Mouse (Mus musculus): ENCODE results near the gene Plcb3. TPM values are rescaled to one million over a fixed set of nuclear protein-coding genes. Genes with fewer than 3 reads are reported as not detected.
A peak's percentile ranks its signal among the peaks of the same experiment; 100 is the strongest.
"Not testable (repeated sequence)": the region's sequence is repeated elsewhere in the genome, so short reads cannot be mapped to it uniquely, and the experiment has no call there.

Gene Plcb3
- polyA plus RNA-seq, 1 experiment from 2014 or later: 5.9 TPM

DNA sequence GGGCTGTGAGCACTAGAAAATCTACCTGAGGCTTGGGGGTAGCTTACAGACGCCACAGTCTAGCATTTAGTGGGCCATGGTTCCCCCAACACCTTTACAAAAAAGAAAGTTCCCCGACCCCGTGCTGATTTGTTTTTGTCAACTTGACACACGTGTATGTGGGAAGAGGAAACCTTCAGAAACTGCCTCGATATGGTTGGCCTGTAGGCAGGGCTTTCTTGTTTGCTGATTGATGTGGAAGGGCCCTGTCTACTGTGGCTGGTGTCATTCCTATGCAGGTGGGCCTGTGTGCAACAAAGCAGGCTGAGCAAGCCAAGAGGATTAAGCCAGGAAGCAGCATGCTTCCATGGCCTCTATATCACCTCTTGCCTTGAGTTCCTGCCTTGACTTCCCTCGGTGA is 63.2 kb downstream of the Plcb3 start:
- no peak overlapping the region for H3K27ac ChIP-seq (replicated peaks)
- WGBS (ENCODE audit: insufficient replicate concordance): 60% methylated on average over 6 of the region's 6 CpGs
- peaks cover 52% of the 10 kb centered on the region for H3K4me1 ChIP-seq (replicated peaks)

GRCm38 (mm10) chr19:6912205-6912970 is 63.9 kb downstream of the Plcb3 start:
- no peak overlapping the region for H3K4me2 ChIP-seq
- H3K27ac ChIP-seq (replicated peaks): no peak overlapping the region
- H3K9me3 ChIP-seq (replicated peaks): no peaks in the 10 kb centered on the region
- no peak for ATAC-seq (ENCODE audit: insufficient read depth)
- 79% methylated on average over 15 of the region's 15 CpGs for WGBS (ENCODE audit: insufficient replicate concordance)
- no peak overlapping the region for H3K9ac ChIP-seq
- no peaks in the 10 kb centered on the region for H3K27me3 ChIP-seq
- H3K36me3 ChIP-seq (replicated peaks): peaks cover 36% of the 10 kb centered on the region
- no peak overlapping the region for H3K4me3 ChIP-seq (replicated peaks)
- H3K4me1 ChIP-seq (replicated peaks): peaks cover 58% of the 10 kb centered on the region

More for the DNA sequence above, 63.2 kb downstream of the Plcb3 start:
- no peaks in the 10 kb centered on the region for H3K9me3 ChIP-seq (replicated peaks)
- ATAC-seq (ENCODE audit: insufficient read depth): no peak
- H3K4me3 ChIP-seq (replicated peaks): no peak overlapping the region
- no peak overlapping the region for H3K4me2 ChIP-seq
- H3K27me3 ChIP-seq: no peaks in the 10 kb centered on the region
- peaks cover 32% of the 10 kb centered on the region for H3K36me3 ChIP-seq (replicated peaks)
- no peak overlapping the region for H3K9ac ChIP-seq

GRCm38 (mm10) chr19:6911101-6912074 is 64.9 kb downstream of the Plcb3 start:
- WGBS (ENCODE audit: insufficient replicate concordance): 76% methylated on average over 19 of the region's 19 CpGs
- Histone ChIP-seq H3K36me3 (replicated peaks) (peaks cover 45% of the 10 kb centered on the region), H3K4me1 (replicated peaks) (peaks cover 61% of the 10 kb centered on the region), H3K9me3 (replicated peaks) (no peaks in the 10 kb centered on the region), H3K4me3 (replicated peaks) (peak overlapping the region; percentile 81), H3K9ac (peak overlapping the region; percentile 35; the same call in 1 of the 2 replicates), H3K27me3 (no peaks in the 10 kb centered on the region), H3K27ac (replicated peaks) (0 out of 2 replicates have a peak overlapping the region, but pooled peaks have one; percentile 41), H3K4me2 (peak overlapping the region; percentile 91)
- ATAC-seq (ENCODE audit: insufficient read depth): no peak

- Histone ChIP-seq H3K4me2 (peak overlapping the region; percentile 91), H3K4me3 (replicated peaks) (peak overlapping the region; percentile 81), H3K36me3 (replicated peaks) (peaks cover 54% of the 10 kb centered on the region), H3K9ac (peak overlapping the region; percentile 59), H3K27ac (replicated peaks) (peak overlapping the region; percentile 97), H3K4me1 (replicated peaks) (peaks cover 50% of the 10 kb centered on the region)
- ATAC-seq (ENCODE audit: insufficient read depth): peak; percentile 23
- not testable (repeated sequence) for H3K27me3 ChIP-seq; H3K9me3 ChIP-seq (replicated peaks)
- under 1% methylated on average over 28 of the region's 30 CpGs for WGBS (ENCODE audit: insufficient replicate concordance)
Observed at GRCm38 (mm10) chr19:6910306-6910705, 66.0 kb downstream of the Plcb3 start.

- Histone ChIP-seq H3K4me1 (replicated peaks) (peaks cover 45% of the 10 kb centered on the region), H3K36me3 (replicated peaks) (peaks cover 61% of the 10 kb centered on the region)
- under 1% methylated on average over 65 of the region's 65 CpGs for WGBS (ENCODE audit: insufficient replicate concordance)
Observed at GRCm38 (mm10) chr19:6909507-6910289, 66.6 kb downstream of the Plcb3 start, which contains the start of the genes Trmt112 and Prdx5. TSS of gene Trmt112 (plus strand) at chr19:6909698. TSS of gene Prdx5 (minus strand) at chr19:6910106.

GRCm38 (mm10) chr19:6909021-6909420 is 67.2 kb downstream of the Plcb3 start:
- H3K4me3 ChIP-seq (replicated peaks): peak overlapping the region; percentile 81
- H3K27me3 ChIP-seq: no peaks in the 10 kb centered on the region
- H3K27ac ChIP-seq (replicated peaks): peak overlapping the region; percentile 97
- H3K36me3 ChIP-seq (replicated peaks): peaks cover 60% of the 10 kb centered on the region
- H3K4me1 ChIP-seq (replicated peaks): peaks cover 40% of the 10 kb centered on the region
- H3K9ac ChIP-seq: peak overlapping the region; percentile 59
- no peaks in the 10 kb centered on the region for H3K9me3 ChIP-seq (replicated peaks)
- 6% methylated on average over 11 of the region's 11 CpGs for WGBS (ENCODE audit: insufficient replicate concordance)
- peak overlapping the region; percentile 91 for H3K4me2 ChIP-seq
- no peak for ATAC-seq (ENCODE audit: insufficient read depth)

More at GRCm38 (mm10) chr19:6909507-6910289, 66.6 kb downstream of the Plcb3 start, which contains the start of the genes Trmt112 and Prdx5:
- peak within 1 kb of the TSS; percentile 81 for H3K4me3 ChIP-seq (replicated peaks)
- peak within 1 kb of the TSS; percentile 59 for H3K9ac ChIP-seq
- H3K4me2 ChIP-seq: peak within 1 kb of the TSS; percentile 91
- no peaks in the 10 kb centered on the region for H3K9me3 ChIP-seq (replicated peaks)
- no peaks in the 10 kb centered on the region for H3K27me3 ChIP-seq
- ATAC-seq (ENCODE audit: insufficient read depth): peak; percentile 87
- peak within 1 kb of the TSS; percentile 97 for H3K27ac ChIP-seq (replicated peaks)

- no peaks in the 10 kb centered on the region for H3K9me3 ChIP-seq (replicated peaks)
- peaks cover 38% of the 10 kb centered on the region for H3K4me1 ChIP-seq (replicated peaks)
- peaks cover 52% of the 10 kb centered on the region for H3K36me3 ChIP-seq (replicated peaks)
- peak overlapping the region; percentile 59; the same call in 1 of the 2 replicates for H3K9ac ChIP-seq
- H3K27me3 ChIP-seq: no peaks in the 10 kb centered on the region
- H3K4me2 ChIP-seq: peak overlapping the region; percentile 91
- 60% methylated on average over 7 of the region's 7 CpGs for WGBS (ENCODE audit: insufficient replicate concordance)
- H3K27ac ChIP-seq (replicated peaks): peak overlapping the region; percentile 97
- H3K4me3 ChIP-seq (replicated peaks): peak overlapping the region; percentile 81
- no peak for ATAC-seq (ENCODE audit: insufficient read depth)
Observed at GRCm38 (mm10) chr19:6907811-6908540, 68.3 kb downstream of the Plcb3 start.

- 79% methylated on average over 8 of the region's 8 CpGs for WGBS (ENCODE audit: insufficient replicate concordance)
- no peak overlapping the region for H3K9ac ChIP-seq
- peaks cover 38% of the 10 kb centered on the region for H3K4me1 ChIP-seq (replicated peaks)
- H3K36me3 ChIP-seq (replicated peaks): peaks cover 43% of the 10 kb centered on the region
- H3K4me2 ChIP-seq: peak overlapping the region; percentile 91
- no peak for ATAC-seq (ENCODE audit: insufficient read depth)
- no peaks in the 10 kb centered on the region for H3K27me3 ChIP-seq
- no peaks in the 10 kb centered on the region for H3K9me3 ChIP-seq (replicated peaks)
- H3K27ac ChIP-seq (replicated peaks): 0 out of 2 replicates have a peak overlapping the region, but pooled peaks have one; percentile 8
- peak overlapping the region; percentile 21; the same call in 1 of the 2 replicates for H3K4me3 ChIP-seq (replicated peaks)
Observed at GRCm38 (mm10) chr19:6907094-6907493, 69.2 kb downstream of the Plcb3 start.

GRCm38 (mm10) chr19:6906199-6906598 is 70.1 kb downstream of the Plcb3 start:
- H3K4me2 ChIP-seq: no peak overlapping the region
- no peak overlapping the region for H3K9ac ChIP-seq
- H3K36me3 ChIP-seq (replicated peaks): peaks cover 34% of the 10 kb centered on the region
- H3K27me3 ChIP-seq: no peaks in the 10 kb centered on the region
- 79% methylated on average over 3 of the region's 3 CpGs for WGBS (ENCODE audit: insufficient replicate concordance)
- H3K27ac ChIP-seq (replicated peaks): no peak overlapping the region
- no peaks in the 10 kb centered on the region for H3K9me3 ChIP-seq (replicated peaks)
- H3K4me1 ChIP-seq (replicated peaks): peaks cover 31% of the 10 kb centered on the region
- no peak for ATAC-seq (ENCODE audit: insufficient read depth)
- no peak overlapping the region for H3K4me3 ChIP-seq (replicated peaks)
